Mouse (Mus musculus) layer of hippocampus, adult 2 months (tissue): ENCODE results near the gene 1700021F07Rik. TPM values are rescaled to one million over a fixed set of nuclear protein-coding genes. Genes with fewer than 3 reads are reported as not detected.

ENCODE experiments used
- DNase-seq, 2 experiments: peaks; one replicate each; pipeline ENCODE4 v3.0.0; 2022; ENCODE audit warnings: low spot score in 2 of 2
- H3K27ac ChIP-seq: fragments of 200-600 bp; 2 replicates; pipeline ENCODE4 v1.8.1; 2022
- H3K4me3 ChIP-seq: fragments of 200-600 bp; 2 replicates; pipeline ENCODE4 v1.8.1; 2022; ENCODE audit warnings: mild to moderate bottlenecking
- CTCF ChIP-seq: fragments of 200-600 bp; conservative IDR thresholded peaks from 2 replicates; pipeline ENCODE4 v1.8.1; 2022; ENCODE audit warnings: antibody characterized with exemption, mild to moderate bottlenecking, moderate library complexity
- long read RNA-seq, 2 experiments: library from polyadenylated mRNA; stranded (forward); transcript quantifications; one replicate each; pipeline ENCODE4 v2.0.0; 2021; ENCODE audit warnings: borderline mapping rate in 2 of 2
- total RNA-seq, 2 experiments: library from RNA; stranded (reverse); gene quantifications; 2 replicates each; pipeline ENCODE4 v1.2.3; 2021

1700021F07Rik gene
- not detected for total RNA-seq
- long read RNA-seq, experiment 1 = 0 reads
- long read RNA-seq, experiment 2 = 0 reads

DNA sequence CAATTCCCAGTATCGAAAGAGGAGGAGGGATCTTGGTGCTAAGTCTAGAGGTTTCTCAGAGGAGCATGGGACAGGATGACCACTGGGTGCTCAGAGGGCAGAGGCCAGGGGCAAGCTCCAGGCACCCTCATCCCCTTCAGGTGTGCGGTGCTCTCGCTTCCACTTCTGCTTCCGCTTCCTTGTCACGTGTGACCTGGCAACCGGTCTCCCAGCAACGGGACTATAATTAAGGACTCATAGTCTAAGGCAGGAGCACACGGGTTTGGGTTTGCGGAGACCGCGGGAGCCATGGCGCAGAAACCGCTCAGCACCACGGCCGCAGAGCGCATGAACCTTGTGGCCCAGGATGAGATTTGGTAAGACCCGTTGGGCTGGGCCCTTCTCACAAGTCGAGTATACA, at the start of gene 1700021F07Rik:
TSS of gene 1700021F07Rik (plus strand) at position 211 of the 400 bp plus-strand sequence.
- TF ChIP-seq CTCF = no peak
- Histone ChIP-seq H3K27ac (no peak within 1 kb of the TSS), H3K4me3 (no peak within 1 kb of the TSS)
- no peak for DNase-seq

DNA sequence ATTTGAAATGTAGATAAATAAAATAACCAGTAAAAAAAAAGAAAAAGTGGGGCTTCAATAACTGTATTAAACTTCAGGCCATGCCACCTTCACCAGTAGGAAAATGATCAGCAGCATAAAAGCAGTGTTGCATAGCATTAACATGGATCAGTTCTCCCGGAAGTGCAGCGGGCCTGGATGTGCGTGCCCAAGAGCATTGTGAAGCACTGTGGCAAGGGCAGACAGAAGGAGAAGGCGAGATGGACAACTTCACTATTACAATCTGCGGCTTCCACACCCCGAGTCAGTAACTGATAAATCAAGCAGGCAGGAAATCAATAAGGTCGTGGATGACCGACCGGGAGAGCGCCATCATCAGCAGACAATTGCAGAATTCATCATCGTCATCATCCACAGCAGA, 49.2 kb upstream of the 1700021F07Rik start:
- H3K27ac ChIP-seq = no peak overlapping the region
- DNase-seq = no peak
- H3K4me3 ChIP-seq = no peak overlapping the region
- TF ChIP-seq CTCF = no peak

DNA sequence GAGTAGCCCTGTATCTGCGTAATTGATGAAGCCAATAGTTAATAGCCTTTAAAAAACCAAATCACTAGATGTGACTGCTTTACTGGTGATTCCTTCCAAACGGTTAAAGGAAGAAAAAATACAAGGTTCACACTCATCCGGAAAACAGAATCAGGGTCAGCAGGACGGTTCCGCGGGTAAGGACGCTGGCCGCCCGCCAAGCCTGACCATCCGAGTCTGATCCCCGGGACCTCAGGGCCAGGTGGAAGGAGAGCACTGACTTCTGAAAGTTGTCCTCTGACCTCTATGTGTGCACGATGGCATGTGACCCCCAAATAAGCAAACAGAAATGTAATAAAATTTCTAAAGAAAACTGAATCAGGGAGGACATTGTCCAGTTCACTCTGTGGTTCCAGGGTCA, 43.3 kb upstream of the 1700021F07Rik start:
- no peak for DNase-seq
- TF ChIP-seq CTCF = no peak
- H3K4me3 ChIP-seq = no peak overlapping the region

DNA sequence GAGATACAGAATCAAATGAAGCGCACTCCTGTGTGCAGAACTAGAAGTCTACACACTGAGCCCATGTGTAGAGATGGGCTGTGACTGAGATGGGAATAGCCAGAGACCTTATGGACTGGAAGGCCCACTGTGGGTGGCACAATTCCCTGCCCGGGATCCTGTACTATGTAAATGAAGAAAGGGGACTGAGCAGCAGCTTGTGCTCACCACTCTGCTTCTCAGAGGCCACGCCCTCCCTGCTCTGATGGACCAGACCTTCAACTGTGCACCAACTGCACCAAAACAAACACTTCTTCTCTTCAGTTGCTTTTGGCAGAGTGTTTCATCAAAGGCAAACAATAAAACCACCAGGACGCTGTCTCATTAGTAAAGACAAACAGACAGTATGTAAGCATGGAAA, 37.9 kb upstream of the 1700021F07Rik start:
- Histone ChIP-seq H3K4me3 (no peak overlapping the region), H3K27ac (no peak overlapping the region)
- TF ChIP-seq CTCF = no peak
- DNase-seq = no peak

More for the DNA sequence above, 43.3 kb upstream of the 1700021F07Rik start:
- H3K27ac ChIP-seq = no peak overlapping the region

DNA sequence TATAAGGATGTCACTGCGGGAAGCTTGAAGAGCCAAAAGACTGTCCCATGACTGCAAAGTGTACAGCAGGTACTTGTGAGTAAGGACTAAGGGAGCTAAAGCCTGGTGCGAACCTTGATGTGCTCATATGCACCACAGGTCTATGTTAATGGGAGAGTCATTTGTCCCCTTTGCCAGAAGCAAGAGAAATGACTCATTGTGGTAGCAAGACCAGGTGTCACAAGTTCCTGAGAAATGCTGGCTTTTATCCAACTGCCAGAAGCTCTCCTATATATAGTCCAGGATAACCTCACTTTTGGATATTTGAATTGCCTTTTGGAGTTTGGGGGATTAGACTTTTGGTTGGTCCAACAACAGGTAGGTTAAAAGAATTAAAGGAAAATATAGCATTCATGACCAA, 22.8 kb upstream of the 1700021F07Rik start:
- no peak overlapping the region for H3K4me3 ChIP-seq
- TF ChIP-seq CTCF = no peak
- no peak for DNase-seq
- no peak overlapping the region for H3K27ac ChIP-seq

DNA sequence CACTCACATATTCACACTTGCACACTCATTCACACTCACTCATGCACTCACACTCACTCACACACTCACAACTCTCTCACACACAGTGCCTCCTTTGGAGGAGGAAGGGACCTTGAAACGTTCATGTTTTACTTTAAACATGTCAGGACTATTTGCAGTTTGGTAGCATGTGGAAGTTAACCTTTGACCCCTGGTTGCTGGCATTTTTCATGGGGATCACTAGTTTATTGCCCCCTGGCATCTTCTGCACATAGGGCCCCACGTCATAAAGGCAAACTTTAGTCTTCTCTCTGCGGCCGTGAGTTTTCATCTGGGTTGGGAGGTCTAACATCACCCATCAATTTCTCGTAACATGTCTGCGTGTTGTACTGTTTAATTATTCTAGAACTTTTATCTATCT, 8.4 kb upstream of the 1700021F07Rik start:
- H3K27ac ChIP-seq = no peak overlapping the region
- DNase-seq = no peak
- no peak overlapping the region for H3K4me3 ChIP-seq
- TF ChIP-seq CTCF = no peak

DNA sequence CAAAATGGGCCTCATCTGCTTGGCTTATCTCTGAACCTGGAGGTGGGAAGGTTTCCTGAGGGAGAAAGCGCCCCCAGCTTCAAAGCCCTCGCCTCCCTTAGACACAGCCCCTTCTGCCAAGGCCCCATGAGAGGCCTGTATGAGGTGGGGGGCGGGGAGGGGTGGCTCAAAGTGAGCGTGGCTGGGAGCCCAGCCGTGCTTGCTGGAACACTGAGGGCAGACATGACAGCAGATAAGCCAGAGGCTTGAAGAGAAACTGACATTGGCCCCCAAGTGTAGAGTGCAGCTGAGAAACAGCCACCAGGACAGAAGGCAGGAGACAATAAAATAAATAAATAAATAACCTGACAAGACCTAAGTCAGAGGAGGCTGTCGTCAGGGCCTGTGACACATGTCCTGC, 7.2 kb upstream of the 1700021F07Rik start:
- Histone ChIP-seq H3K27ac (no peak overlapping the region), H3K4me3 (no peak overlapping the region)
- no peak for TF ChIP-seq CTCF
- no peak for DNase-seq

DNA sequence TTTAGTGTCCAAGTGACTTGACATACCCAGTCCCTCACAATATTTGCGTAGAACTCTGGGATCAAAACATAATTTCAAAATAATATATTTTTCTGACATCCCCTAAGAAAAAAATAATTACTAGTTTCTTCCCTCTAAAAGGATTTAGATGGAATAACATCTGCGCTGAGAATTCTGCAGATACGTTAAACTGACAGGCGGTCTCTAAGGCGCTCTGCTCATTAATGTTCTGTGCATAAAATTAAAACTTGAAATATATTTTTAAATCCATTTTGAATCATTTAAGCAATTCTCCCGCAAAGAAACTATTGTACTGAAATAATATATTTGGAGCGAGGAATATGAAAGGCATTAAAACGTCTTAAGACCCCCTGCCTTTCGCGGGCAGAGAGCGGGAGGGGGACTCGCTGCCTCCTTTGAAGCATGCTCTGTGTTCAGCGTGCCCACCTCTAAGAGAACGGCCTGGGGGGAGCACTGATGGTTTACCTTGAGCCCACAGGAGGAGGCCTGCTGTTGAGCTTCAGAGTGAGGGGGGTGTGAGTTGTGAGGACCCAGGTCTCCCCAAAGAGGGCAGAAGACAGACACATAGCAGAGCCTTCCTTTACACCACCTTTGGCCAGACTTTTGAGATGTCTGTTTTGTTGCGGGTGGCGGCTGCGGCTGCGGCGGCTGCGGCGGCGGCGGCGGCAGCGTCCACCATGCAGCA, 6.1 kb upstream of the 1700021F07Rik start:
- no peak for TF ChIP-seq CTCF
- Histone ChIP-seq H3K4me3 (no peak overlapping the region), H3K27ac (no peak overlapping the region)
- DNase-seq = no peak

DNA sequence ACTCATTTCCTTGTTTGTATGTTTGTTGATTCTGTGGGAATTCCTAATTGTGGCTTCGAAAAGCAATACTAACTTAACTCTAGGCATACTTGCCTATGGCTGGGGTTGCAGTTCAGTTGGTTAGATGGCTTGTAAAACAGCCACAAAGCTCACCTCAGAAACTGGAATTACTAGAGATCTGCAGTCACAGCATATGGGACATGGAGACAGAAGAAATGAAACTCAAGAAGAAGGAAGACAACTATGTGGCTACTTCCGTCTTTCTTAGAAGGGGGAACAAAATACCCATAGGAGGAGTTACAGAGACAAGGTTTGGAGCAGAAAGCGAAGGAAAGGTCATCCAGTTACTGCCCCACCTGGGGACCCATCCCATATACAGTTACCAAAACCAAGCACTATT, 6.1 kb downstream of the 1700021F07Rik start:
- H3K27ac ChIP-seq = no peak overlapping the region
- TF ChIP-seq CTCF = no peak
- no peak for DNase-seq
- no peak overlapping the region for H3K4me3 ChIP-seq

DNA sequence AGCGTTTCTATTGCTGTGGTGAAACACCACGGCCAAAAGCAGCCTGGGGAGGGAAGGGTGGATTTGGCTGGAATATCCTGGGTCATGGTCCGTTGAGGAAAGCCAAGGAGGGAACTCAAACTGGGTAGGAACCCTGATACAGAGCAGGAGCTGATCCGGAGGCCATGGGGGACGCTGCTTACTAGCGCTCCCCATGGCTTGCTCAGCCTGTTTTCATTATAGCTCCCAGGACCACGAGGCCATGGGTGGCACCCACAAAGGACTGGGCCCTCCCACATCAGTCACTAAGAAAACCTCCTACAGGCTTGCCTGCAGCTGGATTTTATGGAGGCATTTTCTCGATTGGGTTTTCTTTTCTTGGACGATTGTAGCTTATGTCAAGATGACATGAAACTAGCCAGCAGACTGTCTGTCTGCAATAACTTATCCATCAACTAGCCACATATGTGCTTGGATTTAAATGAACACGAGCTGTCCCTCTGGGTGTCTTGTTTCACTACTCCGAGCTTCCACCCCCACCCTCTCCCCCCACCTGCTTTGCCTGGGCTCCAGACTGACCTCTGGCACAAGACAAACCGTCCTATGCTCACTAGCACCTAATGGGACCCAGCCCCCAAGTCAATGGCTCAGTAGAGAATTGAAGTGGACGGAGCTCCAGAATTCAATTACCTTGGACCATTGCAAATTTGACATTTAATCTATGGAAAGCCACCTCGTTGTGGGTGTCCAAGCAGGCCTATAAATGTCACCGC, 10.5 kb downstream of the 1700021F07Rik start:
- Histone ChIP-seq H3K27ac (no peak overlapping the region), H3K4me3 (no peak overlapping the region)
- no peak for DNase-seq
- TF ChIP-seq CTCF = no peak

DNA sequence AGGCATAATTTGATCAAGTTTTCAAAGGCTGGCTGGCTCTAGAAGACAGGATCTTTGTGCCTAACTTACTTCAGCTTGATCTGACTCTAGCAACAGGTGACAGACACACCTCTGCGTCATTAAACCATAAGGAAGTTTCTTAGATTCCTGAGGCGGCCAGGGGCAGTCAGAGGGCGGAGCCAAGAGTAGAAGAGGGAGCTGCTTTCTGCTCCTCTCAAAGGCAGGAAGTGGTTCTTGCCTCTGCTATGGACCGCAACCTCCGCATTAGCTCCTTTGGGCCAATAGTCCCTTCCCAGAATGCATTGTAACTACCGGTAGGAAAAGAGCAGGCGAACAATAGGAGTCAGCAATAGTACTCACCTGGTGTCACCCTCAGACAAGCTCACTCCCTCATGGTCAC, 12.2 kb downstream of the 1700021F07Rik start:
- no peak for TF ChIP-seq CTCF
- no peak for DNase-seq
- no peak overlapping the region for H3K27ac ChIP-seq
- H3K4me3 ChIP-seq = no peak overlapping the region

DNA sequence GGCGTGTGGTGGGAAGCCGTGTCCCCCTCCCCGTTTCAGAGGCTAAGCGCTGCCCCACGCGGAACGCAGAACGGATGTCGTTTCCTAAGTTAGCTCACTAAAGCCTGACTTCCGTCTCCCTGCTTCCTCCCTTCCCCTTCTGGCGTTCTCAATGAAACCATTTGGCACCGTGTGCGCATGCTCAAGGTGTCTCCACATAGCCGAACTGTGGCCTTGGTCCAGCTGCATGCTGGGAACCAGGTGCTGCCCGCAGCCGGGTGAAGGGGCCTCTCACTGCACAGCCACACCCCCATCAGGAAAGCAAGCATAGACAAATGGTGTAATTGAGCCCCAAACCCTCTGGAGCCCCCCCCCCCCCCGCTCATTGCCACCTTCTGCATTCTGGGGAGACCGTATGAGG, 13.0 kb downstream of the 1700021F07Rik start:
- no peak overlapping the region for H3K4me3 ChIP-seq

DNA sequence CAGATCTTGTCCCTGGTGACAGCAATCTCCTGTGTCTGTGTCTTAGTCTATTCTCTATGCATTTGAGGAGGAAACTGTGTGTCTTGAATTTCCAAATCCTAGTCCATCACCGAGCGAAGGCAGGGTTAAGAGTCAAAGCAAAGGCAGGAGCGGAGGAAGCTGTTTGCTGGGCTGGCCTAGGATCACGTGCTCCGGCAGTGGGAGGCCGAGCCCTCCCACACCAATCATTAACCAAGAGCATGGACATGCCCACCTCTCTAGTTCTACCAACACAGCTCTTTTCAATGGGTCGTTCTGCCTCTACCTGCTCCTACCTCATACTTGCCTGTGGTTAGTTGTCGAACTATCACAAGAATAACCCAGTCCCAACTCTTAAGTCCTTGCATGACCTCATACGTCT, 13.5 kb downstream of the 1700021F07Rik start:
- DNase-seq = no peak
- TF ChIP-seq CTCF = no peak

More for the DNA sequence above, 13.0 kb downstream of the 1700021F07Rik start:
- H3K27ac ChIP-seq = no peak overlapping the region
- no peak for TF ChIP-seq CTCF
- no peak for DNase-seq

DNA sequence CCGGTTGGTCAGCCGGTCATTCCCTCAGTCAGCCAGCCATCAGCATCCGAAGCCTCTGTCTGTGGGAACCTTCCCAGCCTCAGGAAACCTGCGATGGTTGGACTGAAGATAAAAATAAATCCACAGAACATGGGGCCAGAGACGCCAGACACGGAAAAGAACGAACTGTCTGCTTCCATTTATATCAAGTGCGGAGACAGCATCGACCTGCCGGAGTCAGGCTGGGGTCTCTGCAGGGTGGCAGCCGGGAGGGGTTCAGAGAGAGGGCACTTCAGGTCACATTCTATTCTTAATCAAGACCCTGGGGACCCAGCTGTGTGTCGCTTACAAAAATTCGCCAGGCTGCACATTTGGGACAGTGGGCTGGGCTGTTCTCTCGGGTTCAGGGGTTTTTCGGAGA, 17.4 kb downstream of the 1700021F07Rik start:
- TF ChIP-seq CTCF = no peak
- H3K27ac ChIP-seq = no peak overlapping the region
- H3K4me3 ChIP-seq = no peak overlapping the region
- DNase-seq = no peak

More for the DNA sequence above, 13.5 kb downstream of the 1700021F07Rik start:
- no peak overlapping the region for H3K27ac ChIP-seq
- H3K4me3 ChIP-seq = no peak overlapping the region
